Mouse (Mus musculus): ENCODE measurements at regions not wholly inside any gene's neighbourhood (a gene's known extent, or its start where the extent isn't known, plus 50 kb on each side); places are given as distances from the start of the nearest gene placed in this dataset.

DNA sequence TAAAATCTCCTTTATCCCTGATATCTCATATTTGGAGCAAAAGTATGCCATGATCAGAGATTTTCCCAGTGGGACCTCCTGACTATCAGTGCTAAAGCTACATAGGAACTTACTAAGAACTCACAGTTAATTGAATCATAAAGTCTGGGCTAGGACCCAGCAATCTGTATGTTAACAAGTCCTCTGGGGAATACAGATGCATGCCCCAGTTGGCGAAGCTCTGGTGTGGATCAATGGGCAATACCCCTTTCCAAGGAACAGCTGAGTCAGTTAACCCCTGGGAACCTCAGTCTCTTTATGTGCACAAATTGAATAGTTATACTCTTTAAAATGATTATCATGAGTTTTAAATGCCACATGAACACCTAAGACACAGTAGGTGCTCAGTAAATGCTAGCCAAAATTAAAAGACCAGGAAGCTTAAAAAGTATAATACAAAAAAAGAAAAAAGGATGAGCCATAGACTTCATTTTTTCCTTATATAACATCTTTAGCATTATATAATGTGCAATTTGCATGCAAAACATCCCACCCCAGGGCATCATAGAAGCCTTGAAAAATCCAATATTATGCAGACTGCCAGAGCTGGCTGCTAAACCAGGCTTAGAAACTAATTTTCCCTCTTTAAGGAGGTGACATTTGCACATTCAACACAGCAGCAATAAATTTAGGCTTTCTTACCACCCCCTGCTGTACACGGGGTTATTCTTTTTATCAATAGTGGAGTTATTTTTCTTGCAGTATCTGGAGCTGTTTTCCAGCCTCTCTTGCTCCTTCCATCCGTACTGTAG is 202.7 kb downstream of the Gm16223 start:
- no peak for DNase-seq (ENCODE audit: low spot score in 2 of 2)

DNA sequence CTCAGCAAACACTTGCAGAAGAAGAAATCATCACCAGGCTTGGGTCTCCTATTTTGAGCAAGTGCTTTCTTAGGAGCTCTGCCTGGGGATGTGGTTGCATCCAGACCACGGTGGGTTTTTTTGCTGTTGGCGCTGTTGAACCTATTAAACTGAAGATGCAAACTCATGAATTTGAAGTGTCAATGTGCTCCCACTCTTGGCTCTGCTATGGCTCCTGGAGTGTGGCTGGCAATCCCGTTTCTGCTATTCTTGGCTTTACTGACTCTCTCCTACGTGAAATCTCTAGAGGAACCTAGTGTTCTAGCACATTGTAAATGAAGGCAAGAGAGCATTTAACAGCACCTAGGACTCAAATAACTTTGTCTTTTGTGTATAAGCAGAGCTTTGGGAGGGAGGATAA is 204.2 kb downstream of the Gm16223 start:
- peak in 1 of 2 experiments; percentile 42 for DNase-seq (ENCODE audit: low spot score in 2 of 2)

DNA sequence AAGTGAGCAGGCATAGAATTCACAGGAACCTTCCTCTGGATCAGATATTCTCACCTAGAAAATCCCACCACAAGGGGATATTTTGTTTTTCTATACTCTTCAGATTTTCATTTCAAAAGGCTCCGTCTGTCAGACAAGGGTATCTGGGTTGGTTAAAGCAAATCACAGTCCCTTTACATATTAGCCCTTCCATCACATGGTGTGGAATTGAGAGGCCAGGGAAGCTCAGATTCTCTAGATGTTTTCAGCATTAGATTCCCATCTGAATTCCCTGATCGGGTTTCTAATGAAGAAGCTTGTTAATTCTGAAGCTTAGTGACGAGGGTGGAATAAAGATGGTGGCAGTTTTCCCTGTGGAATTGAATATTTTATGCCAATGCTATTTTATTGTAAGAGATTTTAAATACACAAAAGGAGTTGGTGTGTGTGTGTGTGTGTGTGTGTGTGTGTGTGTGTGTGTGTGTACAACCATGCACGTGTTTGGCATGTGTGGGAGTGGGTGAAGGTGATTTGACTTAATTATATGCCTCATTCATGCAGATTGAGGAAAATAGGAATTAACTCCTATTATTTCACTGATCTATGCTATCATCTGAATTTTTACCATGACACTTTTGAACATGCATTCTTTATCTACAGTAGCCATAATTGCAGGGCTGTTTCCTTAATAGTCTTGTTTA is 211.0 kb downstream of the Gm16223 start:
- DNase-seq (ENCODE audit: low spot score in 2 of 2), result no peak
